Mouse (Mus musculus): ENCODE data around the gene A730049H05Rik.

Gene A730049H05Rik

DNA sequence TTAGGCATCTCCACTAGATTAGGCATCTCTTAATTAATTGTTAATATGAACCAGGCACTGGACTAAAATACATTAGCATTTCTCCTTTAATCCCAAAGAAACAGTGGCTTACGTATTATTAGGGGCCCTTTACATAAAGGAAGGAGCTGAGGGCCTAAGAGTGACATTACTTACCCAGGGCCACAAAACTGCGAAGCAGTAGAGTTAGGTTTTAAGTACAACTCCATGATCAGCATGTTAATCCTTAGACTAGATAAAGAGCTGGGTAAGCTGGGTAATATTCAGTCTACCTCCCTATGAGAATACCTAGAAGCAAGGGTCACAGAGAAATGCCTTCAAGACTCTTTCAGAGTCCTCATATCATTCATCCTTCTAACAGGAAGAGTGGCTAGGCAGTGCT, 12.9 kb downstream of the A730049H05Rik start:
- no peak for DNase-seq (ENCODE audit: low spot score)

DNA sequence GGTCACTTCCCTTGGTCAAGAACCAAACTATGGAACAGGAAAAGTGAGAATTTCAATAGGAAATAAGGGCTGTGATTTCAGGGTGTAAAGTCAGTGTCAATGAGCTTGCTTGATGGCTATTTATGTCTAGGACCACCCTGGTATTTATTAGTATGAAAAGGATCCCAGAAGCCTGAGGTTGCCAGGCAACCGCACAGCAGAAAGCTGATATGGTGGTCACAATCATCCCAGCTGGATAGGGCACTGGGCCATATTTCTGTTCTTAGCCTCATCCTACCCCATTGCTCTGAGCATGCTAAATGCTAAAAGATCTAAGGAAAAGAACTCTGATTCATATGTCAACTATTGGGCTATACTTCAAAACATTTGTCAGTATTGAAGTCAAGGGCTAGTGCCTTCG, 14.8 kb downstream of the A730049H05Rik start:
- DNase-seq (ENCODE audit: low spot score), result no peak

DNA sequence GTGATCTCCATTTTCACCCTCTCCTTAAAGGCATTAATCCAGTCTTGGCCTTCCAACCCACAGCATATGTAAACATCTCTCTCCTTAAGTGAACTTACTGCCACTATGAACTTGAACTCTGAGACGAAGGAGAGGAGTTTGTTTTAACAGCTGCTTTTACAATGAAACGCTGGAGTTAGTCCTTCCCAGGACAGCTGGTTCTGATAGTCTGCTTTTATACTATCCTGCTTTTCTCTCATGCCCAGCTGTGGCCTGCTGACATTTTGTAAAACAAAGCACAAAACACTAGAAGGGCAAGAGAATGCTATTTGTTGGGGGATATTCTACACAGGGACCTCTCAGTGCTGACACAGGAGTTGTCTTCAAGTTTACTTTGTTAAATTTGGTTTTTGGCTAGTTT, 25.7 kb downstream of the A730049H05Rik start:
- DNase-seq (ENCODE audit: low spot score), result no peak

DNA sequence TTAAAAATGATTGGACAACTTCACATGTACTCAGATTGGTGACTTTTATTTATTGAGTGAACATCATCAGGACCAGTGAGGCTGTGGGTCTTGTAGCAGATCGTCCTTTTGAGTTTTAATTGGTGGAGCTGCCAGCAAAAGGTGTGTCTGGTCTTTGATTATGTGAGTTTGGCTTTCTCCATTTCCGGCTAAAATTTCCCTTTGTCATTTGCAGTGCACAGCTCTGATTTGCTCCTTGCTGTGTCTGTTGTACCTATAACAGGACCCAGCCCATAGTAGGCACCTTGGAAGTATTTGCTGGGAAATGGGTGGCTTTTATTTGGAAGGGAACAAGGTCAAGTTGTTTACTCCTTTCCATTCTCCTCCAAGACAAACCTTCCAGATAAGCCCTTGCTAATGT, 27.2 kb downstream of the A730049H05Rik start:
- no peak for DNase-seq (ENCODE audit: low spot score)

DNA sequence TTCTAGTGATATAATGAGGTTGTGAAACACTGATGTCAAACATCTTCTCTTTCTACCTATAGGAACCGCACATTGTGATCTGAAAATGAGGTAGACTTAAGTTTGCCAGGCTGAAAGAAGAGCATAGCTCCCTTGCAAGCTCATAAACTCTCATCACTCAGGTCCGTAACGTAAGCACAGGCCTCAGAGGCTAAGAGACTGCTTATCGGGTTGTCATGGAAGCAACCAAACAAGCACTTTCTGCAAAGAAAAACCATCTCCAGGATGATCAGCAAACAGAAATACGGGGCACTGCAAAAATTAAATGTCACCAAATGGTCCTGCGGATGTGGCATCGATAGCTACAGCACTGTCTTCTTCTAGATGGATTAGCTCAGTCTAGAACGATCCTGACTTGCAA, 29.6 kb downstream of the A730049H05Rik start:
- no peak for DNase-seq (ENCODE audit: low spot score)

DNA sequence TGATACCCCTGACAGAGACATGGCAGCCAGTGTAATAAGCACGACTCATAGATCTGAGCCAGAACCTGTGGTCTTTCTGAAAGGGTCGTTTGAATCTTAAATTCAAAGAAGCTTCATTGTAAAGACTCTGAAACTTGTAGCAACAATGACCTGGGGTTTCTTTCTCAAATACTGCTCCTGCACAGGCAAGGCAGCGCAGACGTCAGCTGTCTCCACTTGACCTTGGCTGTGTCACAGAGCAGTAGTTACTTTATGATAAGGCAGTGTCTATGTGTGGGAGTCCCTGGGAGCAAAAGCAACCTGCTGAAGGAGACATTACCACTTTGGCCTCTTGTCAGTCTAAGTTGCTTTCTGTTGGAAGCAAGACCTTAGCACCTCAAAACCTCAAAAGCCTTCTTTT, 30.3 kb downstream of the A730049H05Rik start:
- DNase-seq (ENCODE audit: low spot score), result no peak

DNA sequence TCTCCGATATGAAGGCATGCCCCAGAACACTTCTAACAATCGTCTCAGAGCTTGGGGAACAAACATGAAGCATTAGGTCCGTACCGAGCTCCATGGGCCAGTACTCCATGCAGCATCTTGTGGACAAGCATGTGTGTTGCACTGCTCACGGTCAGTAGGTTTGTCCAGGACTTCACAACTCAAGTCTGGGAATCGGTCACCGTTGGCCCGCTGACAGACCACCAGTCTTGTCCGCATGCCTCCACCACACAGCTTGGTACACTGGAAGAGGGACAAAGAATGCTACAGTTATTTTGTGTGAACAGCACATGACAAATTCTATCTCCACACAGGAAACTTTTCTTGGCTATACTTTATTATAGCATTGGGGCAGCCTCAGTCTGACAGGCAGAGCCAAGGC, 32.9 kb downstream of the A730049H05Rik start:
- DNase-seq (ENCODE audit: low spot score), result no peak

DNA sequence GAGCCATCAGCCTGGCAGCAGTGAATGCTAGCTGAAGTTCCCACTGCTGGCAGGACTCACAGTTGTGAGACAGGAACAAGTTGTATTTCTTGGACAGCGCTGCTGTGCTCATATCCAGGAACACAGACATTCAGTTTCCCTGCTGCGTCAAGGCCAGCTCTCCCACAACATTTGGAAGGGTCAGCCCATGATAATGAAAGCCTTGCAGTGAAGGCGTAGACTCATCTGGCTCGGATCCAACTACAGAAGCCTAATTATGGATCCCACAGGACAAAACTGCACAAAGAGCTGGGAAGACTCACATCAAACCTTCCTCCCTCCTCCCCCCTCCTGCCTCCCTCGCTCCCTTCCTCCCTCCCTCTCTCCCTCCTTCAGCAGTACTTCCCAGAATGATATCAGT, 34.0 kb downstream of the A730049H05Rik start:
- no peak for DNase-seq (ENCODE audit: low spot score)

DNA sequence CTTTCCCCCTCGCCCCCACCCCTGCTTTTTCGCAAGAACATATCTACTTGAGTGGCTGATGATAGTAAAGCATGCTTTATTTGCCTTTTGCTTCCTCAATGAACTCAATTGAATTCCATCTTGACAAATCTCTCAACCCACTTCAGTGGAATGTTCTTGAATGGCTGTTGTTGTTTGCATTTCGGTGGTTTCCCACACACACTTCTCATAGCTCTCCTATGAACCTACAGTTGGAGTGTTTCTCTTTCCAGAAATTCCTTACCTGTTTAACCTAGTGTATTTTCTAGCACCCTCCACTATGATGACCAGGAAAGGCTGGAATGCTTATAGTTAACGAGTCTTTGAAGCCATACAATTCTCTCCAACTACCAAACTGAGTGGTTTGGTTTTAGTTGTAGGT, 38.6 kb downstream of the A730049H05Rik start:
- DNase-seq (ENCODE audit: low spot score), result no peak

DNA sequence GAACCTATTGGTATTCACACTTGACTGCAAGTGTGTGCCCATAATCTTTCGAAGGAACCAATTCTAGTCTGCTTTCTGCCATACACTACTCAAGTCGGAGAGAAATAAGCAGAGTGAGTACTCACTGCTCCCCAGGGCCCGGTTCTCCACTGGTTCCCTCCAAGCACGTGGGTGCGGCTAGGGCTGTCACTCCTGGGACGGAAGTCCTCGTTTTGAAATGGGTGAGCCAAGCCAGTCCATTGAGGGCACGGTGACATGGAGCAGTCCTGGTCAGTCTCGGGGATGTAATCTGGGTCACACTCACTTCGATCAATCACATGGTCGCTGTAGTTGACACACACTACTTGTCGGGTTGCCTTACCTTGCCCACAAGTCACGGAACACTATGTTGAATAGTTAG, 41.5 kb downstream of the A730049H05Rik start:
- no peak for DNase-seq (ENCODE audit: low spot score)

DNA sequence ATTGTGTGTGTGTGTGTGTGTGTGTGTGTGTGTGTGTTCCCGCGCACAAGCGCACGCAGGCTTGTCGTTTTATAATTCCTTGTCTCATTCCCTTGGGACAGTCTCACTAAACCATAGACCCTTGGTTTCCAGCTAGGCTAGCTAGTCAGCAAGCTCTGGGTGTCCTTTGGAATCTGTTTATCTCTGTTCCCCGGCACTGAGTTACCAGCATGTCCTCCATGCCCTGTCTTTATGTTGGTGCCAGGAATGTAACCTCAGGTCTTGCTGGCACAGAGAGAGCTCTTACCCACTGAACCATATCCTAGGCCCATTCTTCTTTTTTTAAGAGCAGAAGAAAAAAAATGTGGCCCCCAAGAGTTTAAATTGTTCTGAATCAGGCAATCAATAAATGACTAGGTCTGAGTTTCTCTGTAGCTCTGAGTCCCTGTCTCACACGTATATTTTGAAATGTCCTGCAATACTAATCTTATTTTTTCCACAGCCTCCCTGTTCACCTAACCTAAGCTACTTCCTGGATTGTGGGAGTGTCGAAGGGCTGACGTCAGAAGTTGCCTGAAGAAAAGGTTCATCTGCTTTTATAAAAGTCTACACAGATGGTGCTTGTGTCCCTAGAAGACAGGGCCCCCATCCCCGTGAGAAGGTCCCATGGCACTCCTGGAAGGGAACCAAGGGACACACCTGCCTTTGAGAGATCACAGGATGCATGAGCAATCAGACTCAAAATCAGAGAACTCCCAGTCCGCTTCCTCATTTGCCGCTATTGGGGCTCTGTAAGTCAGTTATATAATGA, 42.6 kb downstream of the A730049H05Rik start:
- no peak for DNase-seq (ENCODE audit: low spot score)

DNA sequence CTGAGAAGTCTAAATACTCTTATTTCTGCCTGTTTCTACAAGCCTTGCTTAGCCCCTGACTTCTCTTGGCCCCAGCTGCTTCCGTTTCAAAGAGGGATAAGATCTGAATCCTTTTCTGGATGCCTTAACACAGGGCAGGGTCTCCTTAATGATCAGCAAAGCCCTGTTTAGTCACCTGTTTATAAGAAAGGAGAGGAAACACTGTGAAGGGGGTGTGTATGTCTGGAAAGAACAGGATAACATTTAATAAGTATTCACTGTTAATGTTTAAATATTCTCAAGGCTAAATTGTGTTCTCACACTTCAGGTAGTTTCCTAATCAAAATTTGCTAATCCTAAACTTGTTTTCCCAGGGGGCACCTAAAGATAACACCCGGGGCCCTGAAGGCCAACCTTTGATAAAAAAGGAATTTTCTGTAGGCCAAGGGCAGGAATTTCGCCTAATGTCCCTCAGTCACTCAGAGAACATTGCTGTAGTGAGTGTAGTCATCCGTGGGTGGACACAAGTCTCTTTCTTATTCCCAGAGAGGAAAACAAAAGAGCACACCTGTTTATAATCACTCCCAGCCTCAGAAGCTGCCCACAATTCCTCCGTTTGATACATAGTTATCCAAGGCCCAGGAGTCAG, 44.1 kb downstream of the A730049H05Rik start:
- no peak for DNase-seq (ENCODE audit: low spot score)

DNA sequence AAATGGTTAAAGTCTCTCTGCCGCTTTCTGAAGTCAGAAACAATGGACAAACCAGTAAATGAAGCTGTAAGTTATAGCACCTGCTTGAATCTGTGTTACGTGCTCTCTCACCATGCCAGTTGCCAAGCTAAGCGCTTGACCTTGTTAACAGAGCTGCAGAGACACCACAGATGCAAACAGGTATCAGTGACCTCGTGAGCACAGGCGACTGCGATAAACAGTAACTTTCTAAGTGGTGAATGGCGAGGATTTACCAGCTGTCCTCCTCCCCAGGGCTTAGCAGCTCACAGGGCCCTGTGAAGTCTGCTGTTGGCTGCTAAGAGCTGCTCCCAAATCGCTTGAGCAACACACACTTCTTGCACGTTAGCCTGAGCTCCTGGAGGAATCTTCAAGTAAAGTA, 46.3 kb downstream of the A730049H05Rik start:
- no peak for DNase-seq (ENCODE audit: low spot score)

DNA sequence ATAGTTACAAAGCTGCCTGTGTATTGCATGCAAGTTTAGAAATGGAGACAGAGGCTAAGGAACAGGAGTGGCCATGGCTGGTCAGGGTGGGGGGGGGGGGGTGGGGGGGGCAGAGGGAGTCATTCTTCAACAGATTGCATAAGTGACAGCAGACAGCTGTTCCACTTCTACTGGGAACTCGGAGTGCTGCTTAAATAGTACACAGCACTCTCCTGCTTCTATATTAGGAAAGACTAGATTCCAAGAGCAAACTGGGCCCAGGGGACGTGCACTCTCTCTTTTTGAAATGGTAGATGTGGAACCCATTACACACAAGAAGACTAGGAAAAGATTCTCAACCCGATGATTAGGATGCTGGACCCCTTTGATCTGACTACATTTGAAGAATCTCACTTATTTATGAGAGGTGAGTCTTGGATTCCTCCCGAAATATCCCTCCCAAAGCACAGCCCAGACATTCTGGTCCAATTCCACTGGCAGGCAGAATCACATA, 52.9 kb downstream of the A730049H05Rik start, which contains the start of gene Gm15737:
TSS of gene Gm15737 (plus strand) at position 269 of the 493 bp plus-strand sequence.
- no peak for DNase-seq (ENCODE audit: low spot score)

DNA sequence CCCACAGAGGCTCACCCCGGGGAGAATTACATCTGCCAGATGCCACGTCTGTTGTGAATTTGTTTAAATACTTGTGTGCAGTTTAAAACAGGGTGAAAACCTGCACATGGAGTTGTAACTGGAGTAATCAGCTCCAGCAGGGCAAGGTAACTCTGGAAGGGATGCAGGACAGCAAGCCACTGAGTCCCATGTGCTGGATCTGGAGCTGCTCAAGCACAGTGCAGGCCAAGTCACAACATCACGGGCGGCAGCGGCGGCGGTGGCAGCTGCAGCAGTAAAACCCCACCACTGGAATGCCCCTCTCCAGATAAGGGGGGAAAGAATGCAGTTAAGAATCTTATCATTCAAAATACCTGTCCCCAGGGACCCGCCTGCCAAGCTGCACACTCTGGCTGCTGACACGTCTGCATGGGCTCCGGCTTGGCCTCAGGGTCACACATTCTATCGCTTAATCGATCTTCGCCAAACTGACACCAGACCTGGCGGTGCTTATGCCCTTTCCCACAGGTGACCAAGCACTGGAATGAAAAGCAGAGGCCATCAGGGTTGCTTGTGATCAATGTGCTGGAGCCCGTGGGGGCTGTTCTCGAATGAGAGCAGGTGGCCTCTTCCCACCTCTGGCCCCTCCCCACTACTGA, 53.4 kb downstream of the A730049H05Rik start:
- no peak for DNase-seq (ENCODE audit: low spot score)

DNA sequence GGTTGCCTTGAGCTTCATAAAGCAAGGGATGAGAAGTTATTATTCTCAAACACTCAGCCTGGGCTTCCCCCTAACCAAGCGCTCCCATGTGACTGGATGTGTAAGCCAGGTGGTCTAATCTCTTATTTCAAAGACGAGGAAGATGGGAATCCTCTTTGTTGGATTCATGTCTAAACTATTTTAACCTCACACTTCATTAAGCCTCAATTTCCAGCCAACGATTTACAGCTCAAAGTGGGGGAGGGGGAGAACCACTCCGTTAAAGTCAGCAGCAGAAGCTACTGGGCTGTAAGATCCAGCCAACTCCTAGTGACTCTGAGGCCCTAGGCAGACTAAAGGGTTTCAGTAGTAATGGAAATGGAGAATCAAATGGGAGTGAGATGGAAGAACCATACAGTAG, 55.5 kb downstream of the A730049H05Rik start:
- DNase-seq (ENCODE audit: low spot score), result no peak

DNA sequence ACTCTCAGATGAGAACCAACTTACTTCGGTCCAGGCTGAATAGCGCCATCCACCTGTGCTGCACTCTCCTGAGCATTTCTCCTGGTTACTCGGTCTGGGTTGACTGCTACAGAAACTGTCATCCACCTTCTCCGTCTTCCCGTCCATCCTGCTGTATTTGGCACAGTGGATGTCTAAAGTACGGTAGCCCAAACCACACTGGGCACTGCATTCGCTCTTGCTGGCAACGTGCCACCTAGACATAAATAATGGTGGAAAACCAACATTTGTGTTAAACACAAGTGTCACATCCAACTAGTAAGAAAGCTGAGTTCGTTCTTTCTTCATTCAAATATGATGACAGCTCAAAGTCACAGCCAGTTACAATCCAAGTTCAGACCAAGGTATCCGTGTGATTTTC, 56.5 kb downstream of the A730049H05Rik start:
- DNase-seq (ENCODE audit: low spot score), result no peak

DNA sequence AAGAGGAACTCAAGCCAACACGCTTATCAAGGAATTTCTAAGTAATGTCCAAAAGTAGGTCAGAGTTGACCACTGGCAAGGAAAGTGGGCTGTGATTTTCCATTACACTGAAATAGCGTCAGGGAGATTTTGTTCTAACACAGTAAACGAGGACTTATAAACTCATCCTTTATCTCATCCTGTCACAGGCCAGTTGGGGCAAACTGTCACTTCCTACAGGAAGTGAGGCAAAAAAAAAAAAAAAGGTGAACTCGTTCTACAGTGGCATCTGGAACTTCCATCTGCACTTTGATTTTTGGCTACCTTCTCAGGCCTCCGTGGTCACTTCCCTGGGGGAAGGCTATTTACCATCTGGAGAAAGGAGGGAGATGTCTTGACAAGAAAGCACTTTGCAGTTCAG, 58.6 kb downstream of the A730049H05Rik start:
- no peak for DNase-seq (ENCODE audit: low spot score)

DNA sequence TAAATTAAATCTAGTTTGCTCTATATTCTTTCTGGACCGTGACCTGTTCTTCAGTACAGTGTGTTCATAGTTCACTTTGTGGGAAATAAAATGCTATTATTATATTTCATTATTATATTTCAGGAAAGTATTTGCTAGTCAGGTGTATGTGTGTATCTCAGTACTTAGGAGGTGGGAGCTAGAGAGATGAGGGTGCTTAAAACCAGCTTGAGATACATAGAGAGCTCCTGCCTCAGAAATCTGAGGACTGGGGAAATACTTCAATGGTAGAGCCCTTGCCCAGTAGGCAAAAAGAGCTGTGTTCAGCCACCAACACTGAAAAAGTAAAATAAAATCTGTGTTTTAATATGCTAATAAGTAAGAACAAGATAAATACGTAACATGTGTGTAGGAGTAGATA, 59.1 kb downstream of the A730049H05Rik start:
- DNase-seq (ENCODE audit: low spot score), result no peak

DNA sequence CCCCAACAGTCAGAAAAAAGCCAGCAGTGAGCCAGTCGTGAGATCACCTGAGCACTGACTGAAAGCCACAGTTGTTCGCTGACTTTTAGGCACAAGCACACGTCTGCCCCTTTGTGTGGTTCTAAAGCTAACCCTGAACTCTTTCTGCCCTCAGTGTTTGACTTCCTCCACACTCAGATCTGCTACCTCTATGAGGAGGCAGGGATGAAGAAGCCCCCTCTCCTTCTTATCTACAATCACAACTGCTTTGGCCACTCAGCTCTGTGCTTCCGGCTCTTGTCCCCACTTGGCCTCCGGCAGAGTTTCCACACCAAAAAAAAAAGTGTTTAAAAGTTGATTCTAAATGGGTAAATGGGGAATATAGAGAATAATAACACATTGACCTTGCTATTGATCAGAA, 59.8 kb downstream of the A730049H05Rik start:
- no peak for DNase-seq (ENCODE audit: low spot score)

DNA sequence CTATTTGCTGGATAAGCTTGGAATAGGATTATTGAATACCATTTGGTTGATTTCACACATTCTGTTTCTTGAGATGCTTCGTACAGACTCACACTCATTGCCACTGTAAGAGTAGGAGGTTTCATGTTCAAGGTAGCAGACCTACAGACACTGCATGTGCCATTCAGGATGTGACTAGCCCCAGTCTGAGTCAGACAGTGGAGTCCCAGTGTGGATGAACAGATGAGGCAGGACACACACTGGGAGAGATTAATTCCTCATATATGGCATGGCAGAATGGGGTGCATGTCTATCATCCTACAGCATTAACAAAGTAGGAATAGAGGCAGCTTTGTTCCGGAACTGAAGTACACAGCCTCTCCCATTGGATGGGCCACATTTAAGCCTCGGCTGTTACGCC, 61.0 kb downstream of the A730049H05Rik start:
- no peak for DNase-seq (ENCODE audit: low spot score)

DNA sequence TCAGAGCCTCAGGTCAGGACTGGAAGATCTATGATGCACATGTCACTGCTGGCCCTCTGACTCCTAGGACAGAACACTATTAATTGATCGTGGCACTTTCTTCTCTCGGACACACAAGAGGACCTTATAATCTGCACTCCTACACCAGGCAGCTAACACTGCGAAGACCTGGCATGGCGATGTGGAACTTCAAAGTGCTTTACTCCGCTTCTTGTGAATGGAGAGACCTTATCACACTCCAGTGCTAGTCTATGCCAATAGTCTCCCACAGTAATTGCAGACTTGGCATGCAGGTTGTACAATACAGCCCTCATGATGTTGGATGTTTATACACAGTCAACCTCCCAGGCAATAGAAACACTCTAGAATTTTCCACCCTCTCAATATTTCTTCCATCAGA, 62.5 kb downstream of the A730049H05Rik start:
- DNase-seq (ENCODE audit: low spot score), result no peak

DNA sequence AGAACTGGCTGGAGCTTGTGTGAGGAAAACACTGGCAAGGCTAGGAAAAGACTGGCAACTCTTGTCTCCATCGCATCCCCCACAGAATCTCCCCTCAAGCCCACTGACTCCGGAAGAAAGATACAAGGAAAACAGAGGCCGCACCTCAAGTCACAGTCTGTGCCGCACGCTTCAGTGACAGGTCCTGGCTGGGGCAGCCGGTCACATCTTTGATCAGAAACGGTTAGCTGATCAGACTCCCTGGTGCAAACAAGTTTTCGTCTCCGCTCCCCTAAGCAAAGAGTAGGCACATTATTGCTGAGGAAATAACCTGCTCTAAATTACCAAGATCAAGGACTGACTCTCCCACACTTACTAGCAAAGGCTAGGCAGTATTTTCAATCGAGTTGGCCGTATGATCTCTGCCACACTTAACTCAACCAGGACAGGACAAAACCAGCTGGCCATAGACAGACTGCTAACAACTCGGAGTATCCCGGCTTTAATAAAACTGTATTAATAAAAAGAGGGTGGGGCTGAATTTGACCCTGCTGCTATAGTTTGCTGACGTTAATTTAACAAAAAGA, 63.5 kb downstream of the A730049H05Rik start:
- DNase-seq (ENCODE audit: low spot score), result no peak
